Mouse (Mus musculus): ENCODE results near the gene 2410015M20Rik.

GRCm38 (mm10) chr17:56651801-56652200 lies 42.2 kb upstream of the 2410015M20Rik start:
- TF ChIP-seq POLR2A (IDR thresholded peaks at IDR 0.05; ENCODE audit: borderline replicate concordance, insufficient read depth, low read length): no peak
- no peak for TF ChIP-seq CTCF (IDR thresholded peaks at IDR 0.05; ENCODE audit: borderline replicate concordance, insufficient read depth, low read depth, low read length)

All from cerebellum, adult 2 months (tissue).